Mouse (Mus musculus): Measurements from ENCODE around the gene Sugct.

Gene Sugct

GRCm38 (mm10) chr13:17038341-17038740, 657.0 kb downstream of the Sugct start:
- in situ Hi-C loops (cut with MseI, MboI): no loop called here

DNA sequence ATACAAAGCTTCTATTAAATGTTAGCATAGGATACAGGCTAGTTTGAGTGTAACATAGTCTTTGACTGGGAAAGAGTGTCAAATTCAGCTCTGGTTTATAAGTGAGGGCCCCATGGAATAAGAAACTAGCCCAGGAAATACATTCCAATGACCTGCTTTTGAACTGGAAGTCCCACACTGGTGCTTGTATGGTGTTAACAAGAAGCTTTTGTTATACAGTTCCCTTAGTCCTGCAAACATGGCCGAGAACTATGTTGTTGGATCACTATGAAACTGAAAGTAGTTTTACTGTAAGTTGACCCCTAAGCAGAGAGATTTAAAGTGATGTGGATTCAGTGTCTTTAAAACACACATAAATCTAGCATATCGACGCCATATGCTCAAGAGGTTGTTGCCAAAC, 657.5 kb downstream of the Sugct start:
- in situ Hi-C loops (cut with MseI, MboI): no loop called here

- in situ Hi-C loops (cut with MseI, MboI): no loop called here
Measured at GRCm38 (mm10) chr13:17030761-17031160, 664.6 kb downstream of the Sugct start.

DNA sequence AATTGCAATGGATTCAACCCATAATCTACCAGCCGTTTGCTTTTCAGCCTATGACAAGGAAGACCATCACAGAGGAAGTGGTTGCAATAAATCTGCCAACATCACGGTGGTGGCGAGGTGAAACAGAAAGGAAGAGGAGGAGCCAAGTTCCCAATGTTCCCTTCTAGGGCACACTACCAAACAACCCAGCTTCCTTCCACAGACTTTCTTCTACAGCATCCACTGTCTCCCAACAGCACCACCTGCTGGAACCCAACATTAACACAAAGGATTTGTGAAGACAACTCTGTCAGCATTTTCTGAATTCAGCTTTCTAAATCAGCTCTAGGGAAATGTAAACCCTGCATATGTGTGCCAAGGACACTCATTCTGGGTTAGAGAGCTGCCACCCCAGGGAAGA, 666.8 kb downstream of the Sugct start:
- in situ Hi-C loops (cut with MseI, MboI): no loop called here

- in situ Hi-C loops (cut with MseI, MboI): no loop called here
Measured at GRCm38 (mm10) chr13:17027846-17028529, 667.4 kb downstream of the Sugct start.

DNA sequence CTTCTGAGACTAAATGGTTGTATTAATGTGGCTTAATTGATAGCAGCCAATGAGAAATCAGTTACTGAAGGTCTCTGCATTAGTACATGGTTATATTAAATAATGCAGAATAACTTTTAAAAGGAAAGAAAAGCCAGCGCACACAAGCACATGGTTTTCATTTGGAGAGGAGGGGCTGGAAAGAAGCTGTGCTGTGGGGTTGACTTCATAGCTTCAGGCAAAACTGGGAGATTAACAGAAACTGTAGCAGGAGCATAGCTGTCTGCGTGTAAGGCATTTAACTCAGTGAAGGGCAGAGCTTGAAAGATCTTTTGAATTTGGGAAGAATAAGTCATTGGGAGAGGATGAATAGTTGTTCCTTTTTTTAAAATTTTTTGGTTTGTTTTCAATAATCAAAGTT, 668.4 kb downstream of the Sugct start:
- in situ Hi-C loops (cut with MseI, MboI): no loop called here

GRCm38 (mm10) chr13:16996464-16996863, 698.9 kb downstream of the Sugct start:
- in situ Hi-C loops (cut with MseI, MboI): no loop called here

- in situ Hi-C loops (cut with MseI, MboI): no loop called here
Measured at GRCm38 (mm10) chr13:16995321-16995720, 700.0 kb downstream of the Sugct start.

GRCm38 (mm10) chr13:16977743-16978142, 717.6 kb downstream of the Sugct start:
- in situ Hi-C loops (cut with MseI, MboI): no loop called here

- in situ Hi-C loops (cut with MseI, MboI): no loop called here
Measured at GRCm38 (mm10) chr13:16971277-16971676, 724.1 kb downstream of the Sugct start.

DNA sequence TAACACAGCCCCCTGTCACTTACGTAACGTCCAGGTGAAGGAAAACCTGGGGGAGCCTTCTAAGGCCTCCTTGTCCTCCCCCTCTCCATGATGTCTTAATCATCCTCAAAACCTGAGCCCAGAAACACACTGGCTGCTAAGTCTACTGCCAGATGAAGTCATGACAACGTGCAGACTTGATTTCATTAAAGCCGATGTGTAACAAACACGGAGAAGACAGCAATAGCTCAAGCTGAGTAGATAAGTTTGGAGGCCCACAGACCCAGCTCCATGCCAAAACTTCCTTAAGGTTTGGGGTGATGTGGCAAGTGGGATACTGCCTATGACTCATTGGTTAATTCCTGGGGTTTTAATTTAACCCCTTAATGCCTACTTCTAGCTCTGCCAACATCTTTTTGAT, 726.4 kb downstream of the Sugct start:
- in situ Hi-C loops (cut with MseI, MboI): no loop called here

DNA sequence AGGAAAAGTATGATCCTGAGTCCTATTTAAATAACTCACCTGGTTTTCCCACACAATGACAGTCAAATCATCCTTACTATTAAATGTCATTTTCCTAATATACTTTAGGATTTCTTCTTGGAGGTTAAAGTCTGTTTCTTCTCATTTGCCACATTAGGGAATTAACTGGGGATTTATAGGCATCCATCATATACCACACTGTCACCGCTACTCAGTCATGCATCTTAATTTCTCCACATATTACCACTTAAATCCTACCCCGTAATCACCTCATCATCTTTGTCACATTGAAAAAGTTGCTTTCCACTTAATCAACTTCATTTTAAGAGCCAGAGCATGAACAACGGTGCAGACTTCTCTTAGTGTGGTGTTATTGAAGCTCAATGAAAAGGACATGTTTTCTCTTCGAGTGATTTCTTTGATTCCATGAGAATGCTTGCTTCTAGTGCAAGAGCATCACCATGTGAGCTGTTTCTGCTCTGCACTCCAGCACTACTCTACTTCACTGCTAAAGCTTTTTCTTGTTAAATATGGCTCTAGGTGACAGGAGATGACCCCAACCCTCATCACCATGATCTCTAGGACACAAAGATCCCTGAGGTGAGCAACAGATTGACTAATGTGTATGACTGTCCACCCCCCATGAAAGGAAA, 730.4 kb downstream of the Sugct start:
- in situ Hi-C loops (cut with MseI, MboI): no loop called here

- in situ Hi-C loops (cut with MseI, MboI): no loop called here
Measured at GRCm38 (mm10) chr13:16952045-16952444, 743.3 kb downstream of the Sugct start.

DNA sequence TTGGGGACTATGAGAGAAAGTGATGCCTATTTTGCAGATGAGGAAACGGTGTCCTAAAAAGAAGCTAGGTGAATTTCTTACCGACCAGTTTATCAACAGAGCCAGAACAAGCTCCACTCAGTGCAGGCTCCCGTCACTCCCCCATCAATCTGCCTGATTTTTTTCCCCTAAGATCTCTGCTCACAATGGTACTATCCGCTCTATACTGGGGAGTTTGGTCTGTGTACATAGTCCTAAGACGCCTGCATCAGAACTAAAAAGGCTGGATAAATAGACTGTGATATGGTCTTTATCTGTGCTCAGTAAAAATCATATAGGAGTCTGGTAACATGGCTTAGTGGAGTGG, 755.9 kb downstream of the Sugct start:
- in situ Hi-C loops (cut with MseI, MboI): no loop called here

GRCm38 (mm10) chr13:16938552-16939465, 756.5 kb downstream of the Sugct start:
- in situ Hi-C loops (cut with MseI, MboI): no loop called here

DNA sequence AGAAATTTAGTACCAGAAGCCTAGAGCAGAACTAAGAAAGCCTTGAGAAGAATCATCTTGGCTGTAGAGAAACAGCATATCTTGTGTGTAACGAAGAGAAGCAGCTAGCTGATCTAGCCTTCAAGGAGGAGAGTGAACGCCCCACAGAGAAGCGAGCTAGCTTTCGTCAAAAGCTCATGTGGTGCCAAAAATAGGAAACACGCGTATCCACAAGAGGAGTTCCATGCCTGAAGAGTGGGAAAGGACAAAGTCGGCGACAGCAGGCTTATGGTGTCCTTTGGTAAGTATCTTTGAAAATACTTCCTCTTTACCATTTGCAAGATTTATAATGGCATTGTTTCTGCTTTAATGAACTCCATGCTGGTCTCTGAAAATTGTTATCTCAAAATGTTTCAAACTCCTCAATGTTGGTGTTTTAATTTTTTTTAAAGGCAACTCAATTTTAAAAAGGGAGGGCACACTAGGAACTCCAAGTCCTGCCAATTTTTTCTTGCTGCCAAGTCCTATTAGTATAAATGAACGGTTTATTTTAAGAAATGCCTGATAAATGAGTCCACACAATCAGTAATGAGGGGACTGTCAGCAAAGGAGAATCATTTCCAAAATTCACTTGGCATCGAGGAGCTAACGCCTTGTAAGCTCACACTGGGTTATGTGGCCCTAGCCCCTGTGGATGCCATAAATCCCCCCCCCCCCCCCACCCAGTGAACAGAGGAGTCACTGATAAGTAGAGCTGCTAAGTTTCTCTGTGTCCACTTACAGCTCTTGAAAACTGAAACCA, 757.7 kb downstream of the Sugct start:
- in situ Hi-C loops (cut with MseI, MboI): no loop called here

GRCm38 (mm10) chr13:16935029-16935428, 760.3 kb downstream of the Sugct start:
- in situ Hi-C loops (cut with MseI, MboI): no loop called here

DNA sequence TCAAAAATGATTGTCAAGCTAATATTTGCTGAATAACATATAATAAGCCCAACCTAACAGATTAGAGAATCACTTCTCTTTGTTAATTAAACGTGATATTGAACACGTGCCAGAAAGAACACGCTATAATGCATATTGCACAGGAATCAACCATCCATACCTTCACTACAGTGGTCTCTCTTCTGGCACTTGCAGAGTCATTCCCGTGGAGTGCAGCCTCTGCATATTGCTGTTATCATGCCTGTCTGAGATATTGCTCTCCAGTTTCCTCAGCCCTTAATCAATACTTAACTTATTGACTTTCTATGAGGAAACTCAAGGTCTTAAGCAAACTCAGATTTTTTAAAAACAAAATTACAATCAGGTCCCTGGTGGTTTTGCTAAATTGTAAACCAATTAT, 761.8 kb downstream of the Sugct start:
- in situ Hi-C loops (cut with MseI, MboI): no loop called here

- in situ Hi-C loops (cut with MseI, MboI): no loop called here
Measured at GRCm38 (mm10) chr13:16921305-16921704, 774.0 kb downstream of the Sugct start.

DNA sequence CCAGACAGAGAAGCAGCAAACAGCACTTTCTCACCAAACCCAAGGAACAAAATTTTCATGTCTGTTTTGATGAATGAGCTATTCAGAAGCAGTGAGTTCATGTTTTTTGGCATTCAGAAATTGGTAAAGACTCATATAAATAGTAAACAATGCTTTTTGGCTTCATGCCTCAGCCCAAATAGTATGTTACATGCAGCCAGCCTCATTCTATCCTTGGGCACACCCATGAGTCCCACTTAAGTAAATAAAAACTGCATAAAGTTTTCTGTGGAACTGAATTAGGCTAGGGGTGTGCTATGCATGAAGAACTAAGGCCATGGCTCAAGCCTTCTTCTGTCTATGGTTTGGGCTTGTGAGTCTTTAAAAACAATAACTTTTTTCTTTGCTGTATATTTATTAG, 779.7 kb downstream of the Sugct start:
- in situ Hi-C loops (cut with MseI, MboI): no loop called here

DNA sequence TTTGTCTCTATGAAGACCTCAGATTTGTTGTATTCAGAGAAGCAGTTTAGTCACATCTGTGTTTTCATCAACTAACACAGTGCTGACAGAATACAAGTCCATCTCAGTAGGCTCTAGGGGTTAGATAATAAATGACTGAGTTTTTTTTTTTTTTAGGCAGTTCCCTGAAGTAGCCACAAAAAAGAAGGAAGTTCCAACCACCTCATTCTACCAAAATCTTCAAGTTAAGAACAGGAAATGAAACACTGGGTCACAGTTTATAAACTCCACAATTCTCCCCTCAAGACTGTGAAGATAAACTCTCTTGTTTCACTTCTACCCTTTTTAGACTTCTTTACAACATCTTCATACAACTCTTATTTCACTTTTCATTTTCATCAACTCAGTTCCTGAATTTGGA, 783.1 kb downstream of the Sugct start:
- in situ Hi-C loops (cut with MseI, MboI): no loop called here

DNA sequence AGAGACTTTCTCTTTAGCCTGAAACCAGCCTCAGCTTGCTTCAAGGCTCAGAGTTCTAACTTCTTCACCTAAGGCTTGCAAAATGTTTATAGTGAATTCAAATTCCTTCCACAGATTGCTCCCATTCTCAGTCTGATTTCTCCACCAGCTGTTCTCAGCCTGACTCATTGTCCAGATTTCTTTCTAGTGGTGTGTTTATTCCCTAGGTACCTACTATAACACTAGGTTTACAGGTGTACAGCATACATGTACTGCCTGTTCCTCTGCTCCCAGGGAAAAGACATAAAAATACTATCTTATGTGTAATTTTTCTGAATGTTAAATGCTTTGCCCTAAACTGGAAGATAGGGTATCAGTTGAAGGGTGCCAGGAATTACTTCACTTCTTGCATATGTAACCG, 788.4 kb downstream of the Sugct start:
- in situ Hi-C loops (cut with MseI, MboI): no loop called here

Measured in mouse trophoblast stem cell (cell line).